Mouse (Mus musculus) left cerebral cortex, postnatal 36 days (tissue): Measurements from ENCODE around the gene Olfr109. TPM values are rescaled to one million over a fixed set of nuclear protein-coding genes. Genes with fewer than 3 reads are reported as not detected.

ENCODE experiments used
- DNase-seq, 2 experiments: peaks; one replicate each; pipeline ENCODE4 v3.0.0; 2021 to 2022; ENCODE audit warnings: low spot score in 2 of 2, mixed read lengths in 1 of 2
- intact Hi-C: fragments of 180-260 bp; cut with DNase I; formaldehyde crosslinking; loops from one replicate; pipeline ENCODE4 v1.15.1; 2025
- total RNA-seq, 2 experiments: library from RNA; stranded (reverse); gene quantifications; 2 replicates each; pipeline ENCODE4 v1.2.3; 2021

The Olfr109 gene
- total RNA-seq: not detected

- DNase-seq: no peak
- intact Hi-C loops: no loop called here
Observed at GRCm38 (mm10) chr17:37458616-37459015, at the start of gene Olfr109. Gene Olfr109, plus strand, starts transcription at chr17:37458916.

DNA sequence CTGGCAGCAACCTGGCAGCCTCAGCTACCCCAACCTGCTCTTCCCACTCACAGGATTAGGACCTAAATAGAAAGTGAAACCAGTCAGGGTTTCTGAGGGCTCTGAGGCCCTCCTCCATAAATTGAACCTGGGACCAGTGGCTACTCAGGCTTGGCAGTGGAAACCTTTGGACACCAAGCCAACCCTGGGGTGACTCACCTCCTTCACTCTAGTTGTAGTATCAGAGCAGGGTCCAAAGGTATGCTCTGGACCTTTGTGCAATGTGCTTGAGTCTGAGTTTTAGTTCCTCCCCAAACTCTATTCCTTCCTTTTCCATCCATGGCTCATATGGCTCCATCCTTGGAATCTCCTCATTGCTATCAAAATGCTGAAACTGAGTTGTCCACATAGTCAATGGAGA is 45.3 kb upstream of the Olfr109 start:
- intact Hi-C loops: no loop called here
- no peak for DNase-seq

DNA sequence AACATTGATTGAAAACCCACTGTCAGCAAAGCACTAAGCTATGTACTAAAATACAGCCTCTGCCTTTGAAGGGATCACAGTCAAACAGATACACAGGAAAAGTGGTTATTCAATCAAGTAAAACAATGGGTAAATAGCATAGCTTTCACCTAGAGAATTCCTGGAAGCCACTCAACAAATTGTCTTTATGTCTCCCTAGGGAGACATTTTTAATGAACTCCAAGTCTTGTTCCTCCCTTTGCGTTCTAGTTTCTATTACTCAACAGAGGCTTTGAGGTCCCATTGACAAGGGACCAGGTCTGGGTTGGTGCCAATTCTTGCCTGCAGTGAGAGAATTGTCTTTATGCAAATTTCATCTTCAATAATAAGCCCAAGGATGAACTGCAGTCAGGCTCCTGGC is 13.5 kb upstream of the Olfr109 start, which contains the start of gene Olfr108:
Olfr108 (plus strand) TSS at position 301 of the 400 bp plus-strand sequence.
- intact Hi-C loops: no loop called here

GRCm38 (mm10) chr17:37483452-37483851 is 24.7 kb downstream of the Olfr109 start, which contains the start of gene H2-M2:
Gene H2-M2, minus strand, starts transcription at chr17:37483552.
- no peak for DNase-seq
- intact Hi-C loops: no loop called here

More for the DNA sequence above, 13.5 kb upstream of the Olfr109 start, which contains the start of gene Olfr108:
- no peak for DNase-seq

GRCm38 (mm10) chr17:37491930-37492518 is 33.3 kb downstream of the Olfr109 start, which contains the start of gene Olfr110:
Gene Olfr110, plus strand, starts transcription at chr17:37492468.
- intact Hi-C loops: no loop called here

GRCm38 (mm10) chr17:37507730-37508129 is 49.0 kb downstream of the Olfr109 start, which contains the start of gene Olfr111:
Gene Olfr111, plus strand, starts transcription at chr17:37508030.
- no peak for DNase-seq
- intact Hi-C loops: no loop called here

More at GRCm38 (mm10) chr17:37491930-37492518, 33.3 kb downstream of the Olfr109 start, which contains the start of gene Olfr110:
- DNase-seq: no peak

Other genes with a start within 250 kb of the Olfr109 start
- not detected for gene Olfr95, start 245.8 kb upstream of the Olfr109 start, total RNA-seq
- gene Olfr96, start 238.8 kb upstream of the Olfr109 start, total RNA-seq: not detected
- gene Olfr97, start 221.6 kb upstream of the Olfr109 start, total RNA-seq: not detected
- gene Olfr98, start 195.2 kb upstream of the Olfr109 start, total RNA-seq: not detected
- 1 to 10 TPM; 3.2 to 3.4 TPM for gene H2-M3, start 188.7 kb upstream of the Olfr109 start, total RNA-seq
- not detected for gene Olfr99, start 175.5 kb upstream of the Olfr109 start, total RNA-seq
- not detected for gene Olfr101, start 154.6 kb upstream of the Olfr109 start, total RNA-seq
- gene Olfr102, start 141.9 kb upstream of the Olfr109 start, total RNA-seq: not detected
- gene Olfr103, start 119.2 kb upstream of the Olfr109 start, total RNA-seq: not detected
- gene Olfr104-ps, start 99.3 kb upstream of the Olfr109 start, total RNA-seq: not detected
- not detected for gene Olfr105-ps, start 79.9 kb upstream of the Olfr109 start, total RNA-seq
- gene Olfr106-ps, start 68.5 kb upstream of the Olfr109 start, total RNA-seq: not detected
- not detected for gene Olfr107, start 59.7 kb upstream of the Olfr109 start, total RNA-seq
- not detected for gene Olfr108, start 13.4 kb upstream of the Olfr109 start, total RNA-seq
- gene H2-M2, start 24.6 kb downstream of the Olfr109 start, total RNA-seq: not detected
- under 1 TPM in 1 of 2 experiments, not detected in 1; 0.22 TPM for gene Olfr110, start 33.6 kb downstream of the Olfr109 start, total RNA-seq
- under 1 TPM in 1 of 2 experiments, not detected in 1; 0.17 TPM for gene Olfr111, start 49.1 kb downstream of the Olfr109 start, total RNA-seq
- not detected for gene Olfr112, start 110.5 kb downstream of the Olfr109 start, total RNA-seq
- not detected for gene Olfr113, start 118.7 kb downstream of the Olfr109 start, total RNA-seq
- not detected for gene Olfr114, start 133.8 kb downstream of the Olfr109 start, total RNA-seq
- not detected for gene Olfr115, start 168.2 kb downstream of the Olfr109 start, total RNA-seq
- not detected for gene Olfr116, start 168.3 kb downstream of the Olfr109 start, total RNA-seq
- not detected for gene Olfr117, start 204.9 kb downstream of the Olfr109 start, total RNA-seq
- gene Olfr118, start 208.1 kb downstream of the Olfr109 start, total RNA-seq: not detected
- not detected for gene Olfr119, start 237.6 kb downstream of the Olfr109 start, total RNA-seq